Mouse (Mus musculus) heart, adult 18-20 months (tissue): ENCODE measurements around the gene Epb41l3. TPM values are rescaled to one million over a fixed set of nuclear protein-coding genes. Genes with fewer than 3 reads are reported as not detected.
A peak's percentile ranks its signal among the peaks of the same experiment; 100 is the strongest.

Experiments used
- DNase-seq, 2 experiments: peaks; one replicate each; pipeline ENCODE4 v3.0.0; 2021 to 2022; ENCODE audit warnings: mixed read lengths in 1 of 2
- total RNA-seq, 2 experiments: library from RNA; stranded (reverse); gene quantifications; 2 replicates each; pipeline ENCODE4 v1.2.3; 2021

Epb41l3 gene
- total RNA-seq, 2 experiments from 2014 or later = 15.0 to 16.2 TPM

- peak; percentile 14 to 57 for DNase-seq
Observed at GRCm38 (mm10) chr17:69181560-69182316, 106.3 kb downstream of the Epb41l3 start.

DNA sequence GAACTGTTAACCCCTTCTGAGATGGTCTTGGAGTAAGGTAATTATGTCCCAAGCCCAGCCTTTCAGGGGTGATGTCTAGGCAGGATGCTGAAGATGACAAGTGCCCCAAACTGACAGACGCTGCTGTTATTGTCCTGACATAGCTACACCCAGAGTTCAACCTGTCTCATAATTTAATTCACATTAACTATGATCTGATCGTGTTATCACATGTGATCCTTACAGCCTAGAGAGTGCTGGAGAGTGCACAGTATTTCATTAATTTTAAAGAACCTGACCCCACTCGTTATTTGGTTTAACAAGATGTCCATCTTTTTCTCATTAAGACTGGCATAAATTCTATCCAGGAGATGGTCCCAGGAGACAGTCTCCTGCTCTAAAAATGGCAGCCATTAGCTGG is 112.3 kb downstream of the Epb41l3 start:
- no peak for DNase-seq

DNA sequence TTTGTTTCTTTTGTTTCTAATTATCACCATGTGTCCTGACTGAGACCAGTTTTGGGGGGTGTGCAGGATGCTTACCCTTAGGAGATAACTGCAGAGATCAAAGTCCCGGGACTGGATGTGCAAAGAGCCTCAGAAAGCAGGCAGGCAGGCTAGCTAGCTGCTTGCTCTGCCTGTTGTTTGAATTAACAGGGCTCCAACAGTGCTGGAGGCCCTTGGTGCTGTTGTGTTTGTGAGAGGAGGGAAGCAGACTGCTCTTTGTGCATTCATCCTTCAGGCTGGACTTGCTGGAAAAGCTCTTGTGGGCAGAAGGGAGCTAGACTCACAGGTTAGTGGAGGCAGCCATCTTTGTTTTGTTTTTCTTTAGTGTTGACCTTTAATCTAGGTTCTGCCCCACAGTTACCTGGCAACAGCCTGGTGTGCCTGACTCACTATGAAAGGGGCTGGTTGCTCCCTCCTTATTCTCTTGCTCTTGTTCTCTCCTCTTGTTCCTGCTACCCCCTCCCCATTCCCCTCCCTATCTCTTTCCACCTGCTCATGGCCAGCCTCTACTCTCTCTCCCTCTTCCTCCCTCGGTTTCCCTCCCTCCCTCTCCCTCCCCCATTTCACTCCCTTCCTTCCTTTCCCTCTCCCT is 117.5 kb downstream of the Epb41l3 start:
- no peak for DNase-seq

DNA sequence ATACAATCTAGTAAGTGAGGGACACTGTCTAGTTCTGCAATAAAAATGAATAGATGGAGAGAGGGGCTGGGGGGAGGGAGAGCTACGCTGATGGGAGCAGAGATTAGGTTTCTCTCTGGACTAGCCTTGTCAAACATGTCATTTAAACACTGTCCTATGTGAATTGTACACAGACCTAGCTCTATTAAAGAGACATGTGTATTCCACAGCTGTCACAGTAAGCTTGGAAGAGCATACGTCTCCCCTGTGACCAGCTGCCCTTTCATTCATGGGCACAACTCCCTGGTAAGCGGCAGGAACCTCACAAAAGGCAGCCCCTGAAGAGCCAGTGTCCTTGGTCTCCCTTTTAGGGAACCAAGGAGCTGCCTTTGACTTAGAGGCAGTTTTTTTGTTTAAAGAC is 119.1 kb downstream of the Epb41l3 start:
- no peak for DNase-seq

DNA sequence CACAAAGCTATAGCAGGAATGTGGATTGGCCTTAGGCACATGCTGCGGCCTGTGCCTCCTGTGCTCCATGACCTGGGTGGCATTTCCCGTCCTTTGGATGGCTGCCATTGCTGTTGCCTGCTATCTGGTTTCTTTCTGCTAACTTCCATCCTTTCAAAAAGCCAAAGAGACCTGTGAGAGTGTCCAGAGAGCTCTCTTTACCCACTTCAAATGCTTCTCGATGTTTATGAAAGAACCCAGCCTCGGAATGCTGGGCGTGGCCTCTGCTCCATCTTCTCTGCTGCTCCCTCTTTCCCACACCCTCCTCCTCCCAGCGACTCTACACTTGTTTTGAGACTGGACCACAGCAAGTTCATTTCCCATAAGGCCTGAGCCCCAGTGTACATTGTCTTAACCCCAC is 120.3 kb downstream of the Epb41l3 start:
- peak in 1 of 2 experiments; percentile 8 for DNase-seq

GRCm38 (mm10) chr17:69196656-69197055 is 121.2 kb downstream of the Epb41l3 start:
- DNase-seq = peak; percentile 20 to 30

DNA sequence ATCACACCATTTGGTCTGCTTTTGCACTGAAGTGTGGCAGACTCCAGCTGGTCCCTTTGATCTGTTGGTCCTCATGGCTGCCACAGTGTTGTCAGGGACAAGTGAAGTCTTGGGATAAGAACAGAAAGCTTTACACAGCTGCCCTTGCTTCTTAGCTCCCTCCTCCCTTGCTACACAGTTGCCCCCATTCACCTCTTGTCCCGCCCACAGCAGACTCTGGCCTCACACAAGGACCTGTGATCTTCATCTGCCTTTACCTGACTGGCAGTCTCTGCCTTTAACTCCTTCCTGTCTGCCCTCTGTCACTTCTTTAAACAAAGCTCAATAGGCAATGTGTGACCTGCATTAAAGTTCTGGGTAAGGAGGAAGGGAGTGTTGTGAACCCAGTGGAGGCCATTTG is 123.3 kb downstream of the Epb41l3 start:
- DNase-seq = no peak

GRCm38 (mm10) chr17:69199827-69200226 is 124.3 kb downstream of the Epb41l3 start:
- DNase-seq = no peak

DNA sequence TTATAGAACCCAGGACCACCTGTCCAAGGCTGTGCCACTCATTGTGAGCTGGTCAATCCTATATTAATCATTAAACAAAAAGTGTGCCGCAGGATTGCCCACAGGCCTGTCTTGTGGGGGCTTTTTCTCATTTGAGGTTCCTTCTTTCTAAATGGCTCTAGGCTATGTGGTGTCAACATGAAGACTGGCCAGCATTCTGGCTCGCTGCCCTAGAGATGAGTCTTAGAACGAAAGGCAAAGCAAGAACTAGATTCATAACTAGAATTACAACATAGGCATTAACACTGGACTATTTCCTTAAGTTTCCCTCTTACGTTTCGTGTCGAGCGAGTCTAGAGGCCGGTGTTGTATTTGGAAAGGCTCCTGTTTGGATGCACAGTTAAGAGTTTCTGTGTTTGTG is 125.5 kb downstream of the Epb41l3 start:
- DNase-seq = no peak

- no peak for DNase-seq
Observed at GRCm38 (mm10) chr17:69205282-69205999, 130.0 kb downstream of the Epb41l3 start.

DNA sequence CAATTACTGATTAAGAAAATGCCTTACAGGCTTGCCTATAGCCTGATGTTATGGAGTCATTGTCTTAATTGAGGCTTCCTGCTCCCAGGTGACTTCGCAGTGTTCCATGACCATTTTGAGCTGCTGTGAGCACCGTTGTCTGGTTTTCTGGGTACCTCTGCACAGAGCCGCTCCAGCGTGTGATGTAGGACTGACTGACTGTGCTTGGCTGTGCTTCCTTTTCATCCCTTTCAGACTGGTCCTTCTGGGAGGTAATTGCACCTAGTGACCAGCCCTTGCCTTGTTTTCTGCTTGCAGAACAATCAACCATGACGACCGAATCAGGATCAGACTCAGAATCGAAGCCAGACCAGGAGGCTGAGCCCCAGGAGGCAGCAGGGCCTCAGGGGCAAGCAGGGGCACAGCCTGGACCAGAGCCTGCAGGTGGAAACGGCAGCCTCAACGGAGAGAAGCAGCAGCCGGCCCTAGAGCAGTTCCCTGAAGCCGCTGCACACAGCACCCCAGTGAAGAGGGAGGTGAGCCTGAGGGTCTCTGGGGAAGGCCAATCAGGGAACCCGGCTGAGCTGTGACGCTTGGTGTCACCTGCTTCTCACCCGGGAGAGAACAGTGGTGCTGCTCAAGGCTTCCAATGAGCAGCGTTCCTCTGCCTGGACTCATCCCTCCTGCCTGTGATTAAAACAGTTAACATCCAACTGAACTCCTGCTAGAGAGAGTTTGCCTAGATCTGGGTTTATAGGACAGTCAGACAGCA is 132.3 kb downstream of the Epb41l3 start:
- no peak for DNase-seq

DNA sequence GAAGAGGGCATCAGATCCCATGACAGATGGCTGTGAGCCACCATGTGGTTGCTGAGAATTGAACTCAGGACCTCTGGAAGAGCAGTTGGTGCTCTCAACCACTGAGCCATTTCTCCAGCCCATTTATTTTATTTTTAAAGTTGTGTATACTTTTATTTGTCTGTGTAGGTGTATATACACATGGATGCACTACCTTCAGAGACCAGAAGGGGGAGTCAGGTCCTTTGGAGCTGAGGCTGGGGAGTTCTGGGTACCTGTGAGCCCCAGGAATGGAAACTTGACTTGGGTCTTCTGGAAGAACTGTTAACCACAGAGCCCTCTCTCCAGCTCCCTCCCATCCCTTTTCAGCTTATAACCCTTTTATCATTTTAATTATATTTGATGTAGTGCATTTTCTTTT is 135.6 kb downstream of the Epb41l3 start:
- no peak for DNase-seq

GRCm38 (mm10) chr17:69216120-69216519 is 140.6 kb downstream of the Epb41l3 start:
- DNase-seq = no peak

- no peak for DNase-seq
Observed at GRCm38 (mm10) chr17:69220849-69221248, 145.4 kb downstream of the Epb41l3 start.

DNA sequence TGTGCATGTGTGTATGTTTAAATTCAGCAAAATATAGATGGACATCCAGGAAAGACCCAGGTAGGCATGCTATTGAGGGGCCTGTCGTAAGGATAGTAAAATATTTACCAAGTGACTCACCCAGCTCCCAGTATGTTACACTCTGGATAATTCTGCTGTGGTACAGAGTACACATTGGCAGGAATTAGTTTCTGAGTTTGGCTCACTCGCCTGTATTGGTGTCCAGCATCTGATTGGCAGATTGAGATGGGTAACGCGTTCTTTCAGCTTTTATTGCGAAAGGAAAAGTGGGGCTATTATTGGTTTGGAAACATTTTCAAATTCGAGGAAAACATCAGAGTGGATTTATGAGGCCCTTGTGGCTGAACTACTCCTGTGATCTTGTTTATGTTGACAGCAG is 145.9 kb downstream of the Epb41l3 start:
- DNase-seq = no peak

- DNase-seq = peak; percentile 23 to 38
Observed at GRCm38 (mm10) chr17:69221966-69222692, 146.6 kb downstream of the Epb41l3 start.

GRCm38 (mm10) chr17:69225996-69226395 is 150.5 kb downstream of the Epb41l3 start:
- no peak for DNase-seq

DNA sequence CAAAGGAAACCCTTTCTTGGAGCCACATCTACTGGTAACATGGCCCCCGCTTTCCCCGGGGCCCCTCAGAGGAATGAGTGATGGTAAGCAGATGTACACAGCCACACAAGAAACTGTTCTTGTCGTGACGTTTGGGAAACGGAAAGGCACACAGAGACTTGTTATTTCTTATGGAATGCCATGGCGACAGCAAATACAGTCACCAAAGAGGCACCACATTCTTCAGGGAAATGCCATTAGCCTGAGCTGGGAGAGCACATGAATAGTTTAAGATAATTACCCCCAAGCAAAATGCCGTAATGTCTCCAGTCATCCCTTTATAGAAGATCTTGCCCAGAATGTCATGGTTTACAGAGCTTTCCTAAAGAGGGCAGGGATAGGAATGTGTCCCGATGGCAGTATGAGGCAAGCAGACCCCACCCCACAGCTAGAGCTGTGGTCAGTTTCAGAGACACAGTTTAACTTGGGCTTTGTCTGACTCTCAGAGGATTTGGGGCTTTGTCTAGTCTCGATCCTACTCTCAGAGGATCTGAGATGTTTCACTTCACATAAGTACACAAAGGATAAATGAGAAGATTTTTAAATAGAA is 152.0 kb downstream of the Epb41l3 start:
- DNase-seq = no peak

DNA sequence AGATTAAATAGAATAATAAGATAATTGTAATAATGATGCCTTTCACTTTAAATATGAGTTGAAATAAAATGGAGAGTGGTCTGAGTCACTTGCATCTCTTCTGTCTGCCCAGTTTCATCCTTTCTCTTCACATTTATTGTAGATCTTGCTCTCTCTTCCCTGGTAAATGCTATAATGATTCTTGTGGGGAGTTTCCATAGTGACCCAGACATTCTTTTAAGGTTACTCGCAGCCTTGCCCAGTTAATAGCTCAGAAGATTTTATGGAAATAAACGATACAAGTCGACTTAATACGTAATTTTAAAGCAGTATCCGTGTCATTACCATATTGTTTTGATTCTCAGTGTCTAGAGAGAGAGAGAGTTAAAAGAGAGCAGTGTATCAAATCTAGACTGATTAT is 154.0 kb downstream of the Epb41l3 start:
- DNase-seq = no peak

DNA sequence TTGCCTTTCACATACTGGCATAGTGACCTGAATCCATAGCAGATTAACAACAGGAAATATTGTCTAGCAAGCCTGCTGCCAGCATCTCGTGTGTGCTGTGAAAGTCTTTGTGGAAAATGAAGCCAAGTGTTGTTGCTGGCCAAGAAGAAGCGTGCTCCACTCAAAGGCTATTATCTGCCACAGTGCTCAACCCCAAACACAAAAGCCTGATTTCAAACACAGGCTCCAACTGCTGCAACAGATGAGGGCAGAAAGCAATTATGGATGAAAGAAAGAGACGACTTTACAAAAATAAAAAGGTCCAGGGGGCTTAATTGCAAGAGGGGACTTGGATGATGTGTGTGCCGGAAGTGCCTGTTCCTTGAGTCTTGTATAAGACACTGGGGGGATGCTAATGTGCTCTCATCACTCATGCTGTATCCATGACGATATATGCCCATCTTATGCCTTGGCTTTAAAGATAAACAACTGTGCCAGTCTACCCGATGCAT is 154.7 kb downstream of the Epb41l3 start:
- no peak for DNase-seq

GRCm38 (mm10) chr17:69231360-69231759 is 155.9 kb downstream of the Epb41l3 start:
- DNase-seq = no peak
